Mouse (Mus musculus) monocyte, adult 2 months (primary cell): ENCODE results near the gene Ston1.

Source experiments
- DNase-seq, 2 experiments: peaks; one replicate each; pipeline ENCODE4 v3.0.0; 2022; ENCODE audit warnings: low spot score in 2 of 2, low read depth in 1 of 2

The Ston1 gene

DNA sequence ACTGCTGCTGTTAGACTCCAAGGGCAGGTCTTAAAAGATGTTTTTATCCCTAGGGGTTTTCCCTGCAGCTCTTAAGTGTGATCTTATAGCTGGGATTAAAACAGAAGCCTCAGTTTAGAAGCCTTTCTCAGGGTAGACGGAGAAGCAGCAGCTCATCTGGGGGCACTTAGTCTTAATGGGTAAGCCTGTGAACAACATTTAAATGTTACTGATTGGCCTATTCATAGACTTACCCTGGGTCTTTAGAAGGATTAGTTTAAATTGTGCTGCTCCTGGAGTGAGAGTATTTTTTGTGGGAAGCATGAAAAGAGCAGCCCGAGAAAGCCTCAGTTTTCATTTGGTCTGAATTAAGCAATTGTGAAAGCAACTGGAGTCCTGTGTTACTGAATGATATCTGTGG, 72.4 kb downstream of the Ston1 start:
- DNase-seq = no peak

DNA sequence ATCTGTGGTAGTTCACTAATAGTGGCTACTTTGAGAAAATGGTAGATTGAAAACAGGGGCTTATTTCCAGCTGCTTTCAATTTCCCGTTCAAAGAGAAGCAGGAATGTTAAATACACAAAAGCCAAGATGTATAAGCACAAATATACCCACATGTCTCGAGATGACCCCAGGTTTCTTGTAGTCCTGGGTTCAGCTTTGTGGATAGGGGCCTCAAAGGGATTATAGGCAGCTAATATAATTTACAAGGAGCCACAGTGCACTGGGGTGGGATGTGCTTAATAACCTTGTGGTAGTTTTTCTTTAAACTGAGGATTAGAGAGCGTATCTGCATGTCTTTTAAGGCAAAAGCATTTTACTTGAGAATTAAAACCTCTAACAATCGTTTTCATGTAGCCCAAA, 73.3 kb downstream of the Ston1 start:
- DNase-seq = no peak

DNA sequence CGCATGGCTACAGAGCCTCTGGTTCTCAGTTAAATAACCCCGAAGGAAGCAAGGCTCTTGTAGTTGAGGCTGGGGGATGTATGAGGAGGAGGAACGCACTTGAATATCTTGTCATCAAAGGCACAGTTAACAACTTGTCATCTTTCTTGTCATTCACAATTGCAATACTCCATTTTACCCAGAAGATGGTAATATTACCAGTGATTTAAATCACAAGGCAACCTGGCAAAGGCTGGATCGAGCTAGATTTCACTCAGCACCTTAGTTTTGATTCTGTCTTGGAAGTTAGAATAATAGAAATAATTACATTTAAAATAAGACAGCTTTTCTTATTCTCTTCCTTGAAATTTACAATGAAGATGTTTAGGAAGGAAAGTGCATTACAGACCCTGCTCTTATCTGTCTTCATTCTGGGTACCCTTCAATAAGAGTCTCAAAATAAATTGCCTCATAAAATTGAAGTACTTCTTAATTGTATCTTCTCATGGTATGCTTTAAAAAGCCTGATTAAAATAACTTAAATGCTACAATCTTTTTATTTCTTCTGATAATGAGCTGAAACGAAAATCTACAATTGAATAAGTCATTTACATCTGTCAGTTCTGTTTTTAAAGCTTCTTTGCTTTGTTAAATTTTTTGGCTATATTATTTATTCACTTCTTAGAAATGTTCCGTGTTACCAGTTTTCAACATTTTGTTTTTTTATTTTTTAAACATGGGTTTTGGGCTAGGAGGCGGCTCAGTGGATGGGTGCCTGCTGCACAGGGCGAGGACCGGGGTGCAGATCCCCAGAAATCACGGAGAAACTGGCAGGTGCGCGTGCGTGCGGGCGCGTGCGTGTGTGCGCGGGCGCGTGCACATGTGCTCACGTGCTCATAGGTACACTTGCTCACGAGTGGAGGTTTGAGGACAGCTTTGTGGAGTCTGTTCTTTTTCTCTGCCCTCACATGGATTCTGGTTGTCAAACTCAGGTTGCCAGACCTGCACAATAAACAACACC, 78.1 kb downstream of the Ston1 start:
- DNase-seq = no peak

DNA sequence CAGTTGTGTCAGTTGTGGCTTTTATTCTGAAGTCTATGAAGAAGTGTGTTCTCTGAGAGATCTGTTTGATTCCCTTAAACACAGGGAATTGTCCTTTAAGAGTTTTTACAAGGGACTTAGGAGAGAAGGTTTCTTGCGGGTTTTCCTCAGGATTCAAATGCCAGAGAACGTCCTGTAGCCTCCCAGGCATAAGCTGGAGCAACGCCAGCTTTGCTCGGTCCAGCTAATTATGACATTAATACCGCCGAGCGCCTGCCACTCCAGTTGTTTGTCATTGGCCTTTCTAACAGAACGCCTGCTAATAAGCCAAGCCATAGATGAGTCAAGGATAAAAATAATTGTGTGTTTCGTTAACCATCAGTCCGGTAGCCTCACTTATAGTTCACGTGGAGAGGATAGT, 90.7 kb downstream of the Ston1 start:
- DNase-seq = no peak

DNA sequence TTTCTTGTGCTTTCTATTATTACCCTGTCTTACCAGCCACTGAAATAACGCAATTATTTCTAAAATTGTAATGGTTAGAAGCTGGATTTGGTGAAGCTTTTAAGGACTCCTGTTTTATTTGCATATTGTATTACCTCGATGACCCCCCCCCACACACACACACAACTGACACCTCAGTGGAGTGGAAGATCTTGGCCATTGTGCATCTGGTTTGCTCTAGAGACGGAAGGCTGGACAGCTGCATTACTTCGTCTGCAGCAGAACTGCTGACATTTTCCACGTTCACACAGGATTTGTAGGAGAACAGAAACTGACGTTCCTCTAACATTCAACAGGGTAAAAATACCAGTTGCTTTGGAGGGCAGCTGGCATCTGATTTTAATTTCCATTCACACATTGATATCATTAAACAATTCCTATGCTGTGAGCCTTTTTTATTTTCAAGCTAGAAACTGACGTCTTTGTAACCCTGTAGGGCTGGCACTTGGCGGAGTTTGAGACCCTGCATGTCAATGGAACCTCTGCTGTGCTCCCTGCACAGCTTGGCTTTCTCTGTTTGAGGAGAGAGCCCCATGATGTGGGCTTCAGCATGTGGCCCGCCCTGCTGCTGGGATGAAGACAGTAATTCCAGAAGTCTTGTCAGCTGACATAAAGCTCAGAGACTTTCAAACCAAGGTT, 99.3 kb downstream of the Ston1 start:
- no peak for DNase-seq

DNA sequence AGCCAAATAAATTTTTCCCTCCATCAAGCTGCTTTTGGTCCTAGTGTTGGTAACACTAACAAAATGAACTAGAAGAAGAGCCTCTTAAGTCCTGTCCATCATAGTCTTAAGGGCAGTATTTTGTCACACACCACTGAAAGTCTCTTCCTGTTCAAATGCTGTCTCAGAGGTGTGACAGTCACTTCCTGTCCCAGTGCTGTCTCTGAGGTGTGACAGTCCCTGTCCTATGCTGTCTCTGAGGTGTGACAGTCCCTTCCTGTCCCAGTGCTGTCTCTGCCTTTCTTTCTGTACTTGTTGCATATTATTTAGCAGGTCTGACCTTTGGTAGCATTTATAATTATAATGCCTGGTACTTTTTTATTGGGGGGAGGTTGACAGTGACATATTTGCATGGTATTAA, 103.4 kb downstream of the Ston1 start:
- no peak for DNase-seq

DNA sequence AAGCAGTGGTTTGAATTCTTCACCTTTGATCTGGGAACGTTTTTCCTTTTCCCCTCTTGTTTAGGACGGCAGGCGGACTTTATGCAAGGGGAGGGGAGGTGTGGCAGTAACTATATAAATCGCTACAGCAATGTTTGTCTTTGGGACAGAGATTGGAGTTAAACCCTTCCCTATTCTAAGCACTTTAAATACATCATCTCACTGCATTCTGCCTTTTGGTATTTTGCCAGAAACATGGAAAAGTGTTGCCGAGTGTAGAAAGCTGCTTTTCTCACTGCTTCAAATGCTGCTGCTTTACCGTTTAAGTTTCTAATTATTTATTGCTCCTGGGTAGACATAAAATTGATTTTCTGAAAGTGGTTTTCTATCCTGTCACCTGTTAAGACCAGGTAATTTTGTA, 104.9 kb downstream of the Ston1 start:
- no peak for DNase-seq

DNA sequence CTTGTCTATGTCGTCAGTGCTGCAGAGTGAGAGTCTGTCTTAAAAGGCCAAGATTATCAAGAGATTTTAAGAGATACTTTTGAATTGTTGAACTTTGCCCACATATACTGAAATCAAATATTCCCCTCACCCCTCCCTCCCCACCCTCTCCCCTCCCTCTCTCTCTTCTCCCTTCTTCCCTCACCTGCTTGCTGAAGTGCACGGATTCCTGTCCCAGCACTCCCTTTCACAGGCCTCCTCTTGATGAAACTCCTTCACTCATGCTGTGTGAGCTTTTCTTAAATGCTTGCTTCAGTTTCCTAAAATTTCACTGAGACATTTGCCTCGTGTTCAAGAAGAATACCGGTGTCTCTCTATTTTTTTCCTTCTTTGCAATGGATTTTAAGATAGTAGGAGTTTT, 105.6 kb downstream of the Ston1 start:
- no peak for DNase-seq

DNA sequence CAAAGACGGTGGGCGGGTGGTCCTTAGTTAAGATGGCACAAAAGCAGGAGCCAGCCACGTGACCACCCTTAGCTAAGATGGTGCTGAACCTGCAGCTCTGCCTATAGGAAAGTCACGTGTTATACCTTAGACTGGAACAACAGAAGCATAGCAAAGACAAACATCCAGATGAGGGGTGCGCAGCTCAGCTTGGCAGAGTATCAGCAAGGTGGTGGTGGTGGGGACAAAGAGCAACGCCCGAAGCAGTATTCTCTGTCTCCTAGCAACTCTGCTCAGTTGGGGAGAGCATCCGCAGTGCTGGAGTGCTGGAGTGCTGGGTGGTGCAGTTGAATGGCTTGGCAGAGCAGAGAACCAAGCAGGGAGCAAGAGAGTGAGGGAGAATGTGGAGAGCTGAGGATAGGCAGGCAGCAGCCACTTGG, 108.8 kb downstream of the Ston1 start:
- no peak for DNase-seq
